Mouse (Mus musculus) ES-E14 (cell line): ENCODE data around the gene Rmnd1.

Source experiments
- CHD2 ChIP-seq: IDR thresholded peaks from 2 replicates; pipeline ENCODE4 v1.6.1; 2014; ENCODE audit warnings: mild to moderate bottlenecking, low read depth, low read length, inconsistent platforms
- HCFC1 ChIP-seq: IDR thresholded peaks from 2 replicates; pipeline ENCODE4 v1.6.1; 2012; ENCODE audit warnings: low read length, inconsistent platforms, borderline replicate concordance; ENCODE audit not compliant: insufficient read depth
- MAFK ChIP-seq: IDR thresholded peaks from 2 replicates; pipeline ENCODE4 v1.6.1; 2014; ENCODE audit warnings: mild to moderate bottlenecking, low read depth, low read length, inconsistent platforms; ENCODE audit not compliant: insufficient read depth
- ZC3H11A ChIP-seq: IDR thresholded peaks from 2 replicates; pipeline ENCODE4 v1.6.1; 2012; ENCODE audit warnings: low read depth, mild to moderate bottlenecking, inconsistent platforms, low read length, borderline replicate concordance

- no peak for TF ChIP-seq CHD2
- TF ChIP-seq ZC3H11A: no peak
- no peak for TF ChIP-seq MAFK
- no peak for TF ChIP-seq HCFC1
These were observed 47.9 kb downstream of the Rmnd1 start for GRCm38 (mm10) chr10:4384244-4384643.
